ENCODE assay signal across 14 mouse cellular contexts in genomic region chr11:113412545-113412944, GRCm38 (mm10).
DNase-seq lines count a peak whose midpoint lies in the region; ATAC-seq and TF ChIP-seq lines count a peak whose summit lies in the region.
"Had no signal": no experiment of that assay in that cellular context is flagged by ENCODE, and none has a peak within 500 bp of the region (broad histone marks: within the 10 kb centered on the region; RNA-seq: fewer than 3 reads in every experiment).

No protein-coding gene starts in this region.

- no peak; the same call in 1 of the 2 replicates for TF ChIP-seq RAD21 in MEL (IDR thresholded peaks at IDR 0.05; ENCODE audit: low read depth, low read length)

- 86% methylated on average over 4 of the region's 4 CpGs for WGBS in lung, embryonic 14.5 days

- no peak for ATAC-seq in lung, embryonic 14.5 days (ENCODE audit: insufficient read depth)

- DNase-seq in gastrocnemius, adult 2 months = no peak
- DNase-seq in gastrocnemius, postnatal 25 days = no peak
- DNase-seq in lung, embryonic 14.5 days = no peak
- DNase-seq in lung, postnatal 4 days = no peak
- peak; percentile 43 for DNase-seq in MEL (ENCODE audit: low read depth, low spot score)
- DNase-seq in thymus, postnatal 0 days (ENCODE audit: low spot score) = peak; percentile 14
- no peak for DNase-seq in urinary bladder, postnatal 25 days (ENCODE audit: low spot score)
- DNase-seq in layer of hippocampus, postnatal 25 days (ENCODE audit: extremely low spot score in 1 of 2, low spot score in 1 of 2) = no peak
- DNase-seq: cerebellum, adult 9-11 months; gastrocnemius, postnatal 14 days; kidney, postnatal 14 days; lung, adult 18-20 months had no signal

- no peak for TF ChIP-seq EP300 in MEL (IDR thresholded peaks at IDR 0.05; ENCODE audit: low read depth in 1 of 2, low read length in 2 of 2)

- TF ChIP-seq POLR2A in MEL (IDR thresholded peaks at IDR 0.05; ENCODE audit: control insufficient read depth in 1 of 2, insufficient read depth in 1 of 2, low read depth in 1 of 2, low read length in 2 of 2, poor library complexity in 1 of 2) = no peak

- H3K79me2 ChIP-seq in MEL (ENCODE audit: control insufficient read depth, insufficient read depth, low read length, poor library complexity) = no peaks in the 10 kb centered on the region

- H3K4me1 ChIP-seq in lung, embryonic 14.5 days (ENCODE audit: insufficient read depth) = no peaks in the 10 kb centered on the region
- H3K4me1 ChIP-seq in MEL (ENCODE audit: control insufficient read depth in 1 of 2, insufficient read depth in 2 of 2, low read length in 2 of 2) = no peaks in the 10 kb centered on the region
- H3K4me1 ChIP-seq: heart, embryonic 15.5 days; hindbrain, embryonic 15.5 days had no signal

- peak; percentile 62 for TF ChIP-seq CTCF in gastrocnemius, adult 2 months (IDR thresholded peaks at IDR 0.05)
- peak; percentile 53 for TF ChIP-seq CTCF in lung, embryonic 14.5 days (IDR thresholded peaks at IDR 0.05; ENCODE audit: low read depth)
- peak; percentile 71 to 94 (median 74) for TF ChIP-seq CTCF in MEL (IDR thresholded peaks at IDR 0.05 in 2 of 3, conservative IDR thresholded peaks at IDR 0.05 in 1 of 3; ENCODE audit: control insufficient read depth in 1 of 3, insufficient read depth in 1 of 3, low read depth in 2 of 3, low read length in 3 of 3, poor library complexity in 1 of 3, severe bottlenecking in 1 of 3)

- no peaks in the 10 kb centered on the region for H3K27me3 ChIP-seq in lung, embryonic 14.5 days (ENCODE audit: insufficient read depth, low read length)
- no peaks in the 10 kb centered on the region for H3K27me3 ChIP-seq in MEL (ENCODE audit: control insufficient read depth in 1 of 2, insufficient read depth in 2 of 2, low read length in 2 of 2)
- H3K27me3 ChIP-seq: heart, embryonic 15.5 days; hindbrain, embryonic 15.5 days had no signal

- no peak overlapping the region for H3K9ac ChIP-seq in lung, embryonic 14.5 days
- no peak overlapping the region for H3K9ac ChIP-seq in MEL (ENCODE audit: control insufficient read depth, low read depth, low read length, poor library complexity, severe bottlenecking)
- H3K9ac ChIP-seq: heart, embryonic 15.5 days; hindbrain, embryonic 15.5 days had no signal

- no peaks in the 10 kb centered on the region for H3K36me3 ChIP-seq in lung, embryonic 14.5 days (ENCODE audit: insufficient read depth)
- H3K36me3 ChIP-seq in MEL (ENCODE audit: control insufficient read depth in 1 of 2, insufficient read depth in 2 of 2, low read length in 2 of 2) = no peaks in the 10 kb centered on the region
- H3K36me3 ChIP-seq: heart, embryonic 15.5 days; hindbrain, embryonic 15.5 days had no signal

- no peak overlapping the region for H3K4me3 ChIP-seq in gastrocnemius, adult 2 months
- H3K4me3 ChIP-seq in lung, embryonic 14.5 days (ENCODE audit: low read depth, low read length) = no peak overlapping the region
- no peak overlapping the region for H3K4me3 ChIP-seq in MEL (ENCODE audit: control insufficient read depth in 1 of 2, insufficient read depth in 1 of 2, low read depth in 2 of 2, low read length in 2 of 2)
- H3K4me3 ChIP-seq: heart, embryonic 15.5 days; hindbrain, embryonic 15.5 days had no signal

- intact Hi-C loops in gastrocnemius, adult 2 months (cut with DNase I) = loop anchor here (5.0 to 10.0 kb wide), 2 partner anchors 115 to 238 kb away; no protein-coding TSS in a partner anchor

- no peaks in the 10 kb centered on the region for H3K9me3 ChIP-seq in lung, embryonic 14.5 days (ENCODE audit: low read depth, low read length)
- H3K9me3 ChIP-seq in MEL (replicated peaks; ENCODE audit: insufficient read depth, low read length) = no peaks in the 10 kb centered on the region
- H3K9me3 ChIP-seq: heart, embryonic 15.5 days; hindbrain, embryonic 15.5 days had no signal

- H3K27ac ChIP-seq in gastrocnemius, adult 2 months = no peak overlapping the region
- no peak overlapping the region for H3K27ac ChIP-seq in lung, embryonic 14.5 days (ENCODE audit: low read depth)
- no peak overlapping the region for H3K27ac ChIP-seq in MEL (ENCODE audit: control insufficient read depth, low read depth, low read length)
- H3K27ac ChIP-seq: heart, embryonic 15.5 days; hindbrain, embryonic 15.5 days had no signal

- no peak overlapping the region for H3K4me2 ChIP-seq in lung, embryonic 14.5 days
- H3K4me2 ChIP-seq: heart, embryonic 15.5 days; hindbrain, embryonic 15.5 days had no signal

TF ChIP-seq in MEL, 35 proteins besides CTCF, POLR2A, EP300 and RAD21:
- no peak for TF ChIP-seq ELF1 (IDR thresholded peaks at IDR 0.05; ENCODE audit: low read depth, low read length)
- no peak for TF ChIP-seq GATA1 (IDR thresholded peaks at IDR 0.05; ENCODE audit: low read depth, low read length)
- peak; percentile 51 for TF ChIP-seq SMC3 (IDR thresholded peaks at IDR 0.05; ENCODE audit: low read depth, low read length)

Comparison
In these comparisons a context has a peak if more than half of its experiments do, and no peak if none do; other contexts are left out.
1. DNase-seq: peak in MEL (single experiment) and thymus, postnatal 0 days (single experiment); none in gastrocnemius, adult 2 months (single experiment), gastrocnemius, postnatal 25 days (single experiment), lung, embryonic 14.5 days (single experiment), lung, postnatal 4 days (0 of 2), urinary bladder, postnatal 25 days (single experiment) and layer of hippocampus, postnatal 25 days (0 of 2).
2. Peak in every context shown above with its lines, with median percentiles within 50 percentile points of each other: CTCF ChIP-seq.